Mouse (Mus musculus) C2C12 (cell line): ENCODE measurements around the gene Mto1.

ENCODE experiments used
- CEBPB ChIP-seq: IDR thresholded peaks from one replicate; pipeline ENCODE4 v1.6.1; 2011; ENCODE audit warnings: low read depth, mild to moderate bottlenecking, control low read depth, moderate library complexity
- CTCF ChIP-seq: IDR thresholded peaks from one replicate; pipeline ENCODE4 v1.5.1; 2011; ENCODE audit not compliant: control insufficient read depth, insufficient read depth, insufficient read length
- MAX ChIP-seq: IDR thresholded peaks from one replicate; pipeline ENCODE4 v1.6.1; 2011; ENCODE audit warnings: mild to moderate bottlenecking, control low read depth
- MYOD1 ChIP-seq: IDR thresholded peaks from one replicate; pipeline ENCODE4 v1.6.1; 2011; ENCODE audit warnings: low read depth; ENCODE audit not compliant: control insufficient read depth, insufficient read length
- MYOG ChIP-seq: IDR thresholded peaks from one replicate; pipeline ENCODE4 v1.6.1; 2011; ENCODE audit not compliant: control insufficient read depth, insufficient read length; ENCODE audit errors: extremely low read depth
- USF1 ChIP-seq: IDR thresholded peaks from one replicate; pipeline ENCODE4 v1.6.1; 2011; ENCODE audit warnings: low read depth, mild to moderate bottlenecking, control low read depth, moderate library complexity

- peak; percentile 86 for TF ChIP-seq USF1
- no peak for TF ChIP-seq MAX
- no peak for TF ChIP-seq CTCF
- no peak for TF ChIP-seq MYOG
- no peak for TF ChIP-seq CEBPB
- peak; percentile 46 for TF ChIP-seq MYOD1
Observed at GRCm38 (mm10) chr9:78513776-78514500, 65.9 kb downstream of the Mto1 start.
